Mouse (Mus musculus): ENCODE data around the gene Cfap126. TPM values are rescaled to one million over a fixed set of nuclear protein-coding genes. Genes with fewer than 3 reads are reported as not detected.
A peak's percentile ranks its signal among the peaks of the same experiment; 100 is the strongest.
"Not testable (repeated sequence)": the region's sequence is repeated elsewhere in the genome, so short reads cannot be mapped to it uniquely, and the experiment has no call there.

Cfap126 gene
- total RNA-seq, 2 experiments from 2014 or later = 1.2 TPM; not detected in 1

- no peak for DNase-seq (ENCODE audit: low spot score in 2 of 2)
These were observed 9.2 kb downstream of the Cfap126 start for GRCm38 (mm10) chr1:171122932-171123331.

DNA sequence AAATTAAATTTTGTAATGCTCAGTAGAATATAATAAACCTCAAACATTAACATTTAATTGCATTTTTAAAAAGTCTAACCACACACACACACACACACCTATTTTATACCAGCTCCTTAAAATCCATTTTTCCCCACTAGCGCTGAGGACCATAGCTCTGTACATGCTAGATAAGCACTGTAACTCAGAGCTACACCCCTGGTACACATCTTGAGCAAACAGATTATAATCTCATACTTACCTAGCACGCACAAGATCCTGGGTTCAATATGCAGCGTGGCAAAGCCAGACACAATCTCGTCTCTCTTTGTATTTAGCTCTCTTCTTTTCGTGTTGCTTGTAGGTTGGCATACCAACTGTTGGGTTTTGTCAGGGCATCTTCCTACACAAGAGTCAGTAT, 10.7 kb downstream of the Cfap126 start:
- DNase-seq (ENCODE audit: low spot score in 2 of 2) = no peak

DNA sequence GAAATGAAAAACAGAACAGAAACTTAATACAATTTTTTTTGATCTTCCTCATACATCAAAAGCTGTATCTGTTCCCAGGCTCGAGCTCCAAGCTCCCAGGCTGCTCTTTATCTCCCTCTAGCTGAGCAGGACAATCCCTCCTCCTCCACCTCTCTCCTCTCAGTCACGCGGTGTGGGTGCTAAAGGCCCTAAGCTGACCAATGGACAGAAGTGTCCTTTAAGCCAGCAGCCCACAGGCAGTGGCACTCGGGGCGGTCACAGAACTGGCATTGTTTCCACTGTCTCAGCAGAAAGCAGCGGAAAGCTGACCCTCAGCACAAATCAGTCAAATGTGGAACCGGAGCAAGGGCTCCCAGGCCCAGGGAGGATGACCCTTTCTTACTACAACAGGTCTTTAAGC, 15.5 kb downstream of the Cfap126 start:
- DNase-seq (ENCODE audit: low spot score in 2 of 2) = peak in 1 of 2 experiments; percentile 11

GRCm38 (mm10) chr1:171130971-171131370, 17.3 kb downstream of the Cfap126 start:
- no peak for DNase-seq (ENCODE audit: low spot score in 2 of 2)

- DNase-seq (ENCODE audit: low spot score in 2 of 2) = no peak
These were observed 21.9 kb downstream of the Cfap126 start for GRCm38 (mm10) chr1:171135600-171135999.

- not testable (repeated sequence) for DNase-seq (ENCODE audit: low spot score in 2 of 2)
These were observed 23.9 kb downstream of the Cfap126 start for GRCm38 (mm10) chr1:171137486-171138155.

GRCm38 (mm10) chr1:171142981-171143380, 29.3 kb downstream of the Cfap126 start:
- DNase-seq (ENCODE audit: low spot score in 2 of 2) = not testable (repeated sequence)

DNA sequence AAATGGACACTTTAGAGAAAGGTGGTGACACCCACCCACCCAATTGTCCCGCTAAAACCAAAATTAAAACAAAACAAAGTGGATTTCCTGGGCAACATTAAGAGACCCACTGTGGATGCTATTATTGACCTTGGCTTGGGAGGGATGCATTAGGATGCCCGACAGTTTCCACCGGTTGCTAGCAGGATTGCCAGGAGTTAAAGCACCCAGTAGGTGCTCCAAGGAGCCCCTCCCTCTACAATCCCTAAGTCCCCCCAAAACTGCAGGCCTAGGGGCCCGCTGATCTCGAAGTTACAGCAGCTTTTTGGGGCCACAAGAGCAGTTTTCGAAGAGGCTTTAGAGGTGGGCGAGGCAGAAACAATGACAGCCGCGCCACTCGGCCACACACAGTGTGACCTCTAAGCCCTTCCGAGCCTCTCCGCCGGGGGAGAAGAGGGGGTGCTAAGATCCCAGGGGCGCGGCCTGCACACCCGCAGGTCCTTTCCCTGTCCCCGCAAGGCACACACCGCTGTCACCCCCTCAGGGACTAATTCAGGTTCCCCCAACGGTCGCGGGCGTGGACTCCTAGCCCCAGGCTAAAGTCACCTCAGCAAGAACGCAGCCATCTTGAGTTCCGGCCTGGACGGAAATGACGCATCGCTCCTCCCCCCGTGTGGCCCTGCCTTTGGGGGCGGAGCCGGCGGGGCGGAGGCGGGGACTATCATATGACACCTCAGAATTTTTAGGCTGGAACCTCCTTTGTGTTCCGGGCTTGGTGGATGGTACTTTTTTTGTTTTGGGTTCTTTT, 36.4 kb downstream of the Cfap126 start, which contains the start of the genes Sdhc and Mpz:
TSS of gene Sdhc (minus strand) at position 630 of the 787 bp plus-strand sequence.
TSS of gene Mpz (plus strand) at position 738 of the 787 bp plus-strand sequence.
- peak; percentile 89 to 93 for DNase-seq (ENCODE audit: low spot score in 2 of 2)

DNA sequence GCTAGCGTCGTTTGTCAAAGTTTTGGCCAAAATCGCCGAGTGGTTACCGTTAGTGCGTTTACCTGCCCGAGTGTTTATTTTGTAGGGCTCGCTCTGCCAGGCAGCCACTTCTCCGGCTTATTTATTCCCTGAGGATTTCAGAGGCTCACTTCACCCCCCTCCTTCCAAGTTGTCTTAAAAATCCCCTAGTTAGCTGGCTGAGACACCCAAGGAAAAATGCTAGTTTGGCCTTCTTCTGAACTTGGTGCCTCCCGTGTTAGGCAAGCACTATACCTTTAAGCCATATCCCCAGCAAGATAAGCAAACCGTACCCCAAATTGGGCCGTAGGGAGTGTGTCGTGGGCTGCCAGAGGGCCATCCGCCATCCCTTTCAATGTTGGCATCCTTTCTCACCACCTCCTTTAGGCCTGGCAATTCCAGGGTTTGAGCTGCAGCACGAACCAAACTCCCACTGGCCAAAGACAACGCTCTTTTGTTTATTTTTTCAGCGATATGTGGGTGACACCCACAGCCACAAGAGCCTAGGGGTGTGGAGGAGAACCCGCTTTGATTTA, 37.2 kb downstream of the Cfap126 start:
- DNase-seq (ENCODE audit: low spot score in 2 of 2) = peak in 1 of 2 experiments; percentile 15

DNA sequence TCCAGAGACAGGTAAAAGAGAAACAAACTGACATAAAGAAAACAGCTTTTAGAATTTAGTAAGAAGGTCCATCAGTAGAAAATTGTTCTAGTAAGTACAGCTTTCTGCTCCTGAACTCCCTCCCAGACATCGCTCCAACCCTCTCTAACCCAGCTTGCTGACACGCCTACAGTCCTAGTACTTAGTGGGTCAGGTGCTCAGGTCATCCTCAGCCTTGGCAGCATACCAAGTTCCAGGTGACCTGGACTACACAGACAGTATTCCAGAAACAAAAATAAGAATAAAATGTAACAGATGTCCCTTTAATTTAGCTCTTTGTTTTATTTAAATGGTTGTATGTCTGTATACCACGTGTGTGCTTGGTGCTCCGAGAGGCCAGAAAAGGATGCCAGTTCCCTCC, 38.2 kb downstream of the Cfap126 start:
- no peak for DNase-seq (ENCODE audit: low spot score in 2 of 2)

GRCm38 (mm10) chr1:171156644-171157043, 42.9 kb downstream of the Cfap126 start:
- DNase-seq (ENCODE audit: low spot score in 2 of 2) = no peak

GRCm38 (mm10) chr1:171157965-171158364, 44.2 kb downstream of the Cfap126 start:
- no peak for DNase-seq (ENCODE audit: low spot score in 2 of 2)

GRCm38 (mm10) chr1:171159485-171159975, 45.8 kb downstream of the Cfap126 start:
- no peak for DNase-seq (ENCODE audit: low spot score in 2 of 2)

- DNase-seq (ENCODE audit: low spot score in 2 of 2) = no peak
These were observed 48.8 kb downstream of the Cfap126 start for GRCm38 (mm10) chr1:171162526-171162925.

DNA sequence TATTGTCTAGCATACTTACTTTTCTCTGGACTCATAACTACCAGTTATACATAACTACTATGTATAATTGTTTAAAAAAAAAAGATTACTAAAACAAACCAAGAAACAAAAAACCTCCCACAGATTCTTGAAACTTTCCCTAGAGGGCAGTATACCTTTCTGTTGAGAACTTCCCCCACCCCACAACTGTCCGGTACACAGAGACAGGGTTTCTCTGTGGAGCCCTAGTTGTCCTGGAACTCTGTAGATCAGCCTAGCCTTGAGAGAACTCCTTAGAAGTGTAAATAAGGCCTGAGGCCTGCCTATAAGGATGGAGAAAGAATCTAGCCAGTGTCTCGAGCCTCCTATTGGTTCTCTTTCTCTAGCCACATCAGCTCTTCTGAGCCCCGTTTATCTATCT, 50.5 kb downstream of the Cfap126 start:
- no peak for DNase-seq (ENCODE audit: low spot score in 2 of 2)

GRCm38 (mm10) chr1:171165629-171166345, 52.1 kb downstream of the Cfap126 start:
- no peak for DNase-seq (ENCODE audit: low spot score in 2 of 2)

DNA sequence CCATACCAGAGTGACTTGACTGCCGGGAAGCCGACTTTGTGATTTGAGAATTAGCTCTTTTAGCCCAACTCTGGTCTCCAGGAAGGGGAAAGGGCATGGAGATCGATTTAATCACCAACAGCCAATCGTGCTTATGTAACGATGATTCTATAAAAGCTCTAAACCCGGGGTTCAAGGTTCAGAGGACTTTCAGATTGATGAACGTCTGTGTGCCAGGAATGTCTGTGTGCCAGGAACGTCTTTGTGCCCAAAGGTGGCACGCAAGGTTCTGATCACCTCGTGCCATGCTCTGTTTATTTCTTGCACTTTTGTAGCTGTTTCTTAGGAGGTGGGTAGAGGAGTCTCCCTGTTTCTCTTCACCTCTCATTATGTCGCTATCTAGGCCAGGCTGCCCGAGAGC, 55.2 kb downstream of the Cfap126 start:
- DNase-seq (ENCODE audit: low spot score in 2 of 2) = no peak

DNA sequence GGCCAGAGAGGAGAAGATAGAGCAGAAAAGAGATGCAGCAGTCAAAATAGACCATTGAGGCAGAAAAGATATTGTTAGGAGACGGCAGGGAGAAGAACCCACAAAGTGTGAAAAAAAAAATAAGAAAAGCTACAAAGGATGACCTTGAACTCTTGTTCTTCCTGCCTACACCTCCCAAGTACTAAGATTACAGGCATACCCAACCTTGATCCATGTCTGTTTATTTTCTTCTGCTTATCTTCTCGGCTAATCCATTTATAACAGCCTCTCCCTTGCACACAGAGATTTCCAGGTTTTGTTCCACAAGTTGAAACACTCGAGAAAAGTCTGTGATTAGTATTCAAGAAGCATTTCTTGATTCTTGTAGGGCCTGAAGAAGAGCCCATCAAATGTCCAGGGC, 56.2 kb downstream of the Cfap126 start:
- DNase-seq (ENCODE audit: low spot score in 2 of 2) = no peak

GRCm38 (mm10) chr1:171171138-171171537, 57.4 kb downstream of the Cfap126 start:
- DNase-seq (ENCODE audit: low spot score in 2 of 2) = no peak

- DNase-seq (ENCODE audit: low spot score in 2 of 2) = no peak
These were observed 59.1 kb downstream of the Cfap126 start for GRCm38 (mm10) chr1:171172779-171173178.

Measured in gastrocnemius, postnatal 4 days (tissue).